Mouse (Mus musculus): ENCODE measurements around the gene Tmem176b.

Tmem176b gene

DNA sequence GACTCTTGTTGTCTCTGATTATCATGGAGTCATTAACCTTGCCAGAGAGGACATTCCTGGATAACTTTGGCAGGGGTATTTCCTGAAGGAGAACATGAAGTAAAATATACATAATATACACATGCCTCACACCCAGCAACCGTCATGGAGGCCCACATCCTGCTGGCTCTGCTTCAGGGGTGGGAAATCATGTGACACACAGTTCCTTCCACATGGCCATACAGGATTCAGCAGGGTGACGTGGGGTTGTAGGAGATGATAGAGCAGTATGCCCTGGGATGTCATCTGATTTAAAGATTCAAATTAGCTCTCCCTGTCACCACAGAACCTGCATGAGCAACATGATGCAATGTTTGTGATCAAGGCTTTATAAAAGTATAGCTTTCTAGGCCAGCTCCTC lies 53.4 kb downstream of the Tmem176b start:
- no peak for DNase-seq (ENCODE audit: low spot score)

DNA sequence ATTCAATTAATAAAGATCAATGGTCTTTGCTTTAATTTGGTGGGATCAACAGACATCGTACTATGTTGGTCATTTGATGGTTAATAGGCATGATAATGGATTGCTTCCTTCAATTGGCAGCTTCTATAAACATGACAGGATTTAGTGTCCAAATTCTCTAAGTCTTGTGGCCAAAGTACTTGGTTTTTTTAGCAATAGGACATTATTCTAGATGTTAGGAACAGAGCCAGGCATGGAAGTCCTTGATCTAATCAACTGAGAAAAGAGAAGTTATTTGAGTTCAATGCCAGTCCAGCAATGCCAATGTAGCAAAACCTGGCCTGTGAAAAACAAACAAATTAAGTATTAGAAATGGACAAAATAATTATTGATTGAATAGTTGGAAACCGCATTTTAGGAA lies 55.7 kb downstream of the Tmem176b start:
- no peak for DNase-seq (ENCODE audit: low spot score)

DNA sequence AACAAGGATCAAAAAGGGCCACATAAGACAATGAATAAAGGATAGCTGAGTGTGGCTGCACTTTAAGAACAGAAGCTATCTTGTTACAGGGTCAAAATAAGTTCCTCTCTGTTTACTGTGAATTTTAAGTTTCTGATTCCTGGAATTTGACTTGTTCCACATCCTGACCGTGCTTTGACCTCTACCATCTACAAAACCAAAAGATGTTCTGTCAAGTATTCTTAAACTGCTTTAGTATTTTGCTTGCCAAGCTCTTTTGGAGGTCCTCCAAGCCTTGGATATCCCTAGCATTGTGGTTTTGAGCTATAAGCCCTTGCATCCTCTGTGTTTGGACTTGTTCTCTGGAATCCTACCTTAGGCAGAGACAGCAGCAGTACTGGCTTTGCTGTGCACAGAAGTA lies 56.1 kb downstream of the Tmem176b start:
- DNase-seq (ENCODE audit: low spot score): no peak

DNA sequence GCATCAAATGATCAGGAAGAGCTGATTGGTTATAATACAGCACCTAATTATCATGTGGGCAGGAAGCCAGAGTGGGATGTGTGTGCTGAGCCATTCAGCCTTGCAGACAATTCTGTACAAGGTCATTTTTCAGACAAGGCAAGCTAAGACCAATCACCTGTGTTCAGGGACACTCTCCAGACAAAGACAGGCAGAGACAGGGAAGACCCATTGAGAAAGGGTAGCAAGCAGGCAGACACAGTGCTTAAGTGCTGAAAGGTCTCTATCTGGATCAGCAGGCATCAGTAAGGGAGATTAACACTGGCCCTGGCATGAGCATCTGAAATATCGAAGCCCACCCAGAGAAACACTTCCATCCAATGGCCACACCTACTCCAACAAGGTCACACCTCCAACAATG lies 56.9 kb downstream of the Tmem176b start:
- no peak for DNase-seq (ENCODE audit: low spot score)

All from embryo, embryonic 10.5 days (tissue).